Mouse (Mus musculus) intestine, embryonic 16.5 days (tissue): ENCODE measurements at regions not wholly inside any gene's neighbourhood (a gene's known extent, or its start where the extent isn't known, plus 50 kb on each side); places are given as distances from the start of the nearest gene placed in this dataset.

Experiments
- ATAC-seq: fragments of 200-750 bp; cut with Nextera tagmentation; 2 replicates; pipeline ENCODE4 v1.8.0; 2017; ENCODE audit warnings: moderate TSS enrichment, moderate library complexity
- H3K27ac ChIP-seq: fragments of 300-500 bp; sonication (generic); 2 replicates; pipeline ENCODE4 v1.5.1; 2014; ENCODE audit warnings: mild to moderate bottlenecking, low read length
- H3K27me3 ChIP-seq: fragments of 300-500 bp; sonication (generic); replicated peaks from 2 replicates; pipeline ENCODE4 v1.6.1; 2014; ENCODE audit warnings: low read length, control low read depth, mixed read lengths; ENCODE audit not compliant: control insufficient read depth, insufficient read depth
- H3K36me3 ChIP-seq: fragments of 300-500 bp; sonication (generic); 2 replicates; pipeline ENCODE4 v1.6.1; 2014; ENCODE audit warnings: low read length, control low read depth; ENCODE audit not compliant: control insufficient read depth, insufficient read depth
- H3K4me1 ChIP-seq: fragments of 300-500 bp; sonication (generic); 2 replicates; pipeline ENCODE4 v1.6.1; 2014; ENCODE audit warnings: low read length, control low read depth, mixed read lengths; ENCODE audit not compliant: control insufficient read depth, insufficient read depth
- H3K4me2 ChIP-seq: fragments of 300-500 bp; sonication (generic); 2 replicates; pipeline ENCODE4 v1.6.1; 2014; ENCODE audit warnings: low read depth, low read length, control low read depth
- H3K4me3 ChIP-seq: fragments of 300-500 bp; sonication (generic); 2 replicates; pipeline ENCODE4 v1.5.1; 2014; ENCODE audit warnings: mild to moderate bottlenecking, low read length
- H3K9ac ChIP-seq: fragments of 300-500 bp; sonication (generic); 2 replicates; pipeline ENCODE4 v1.6.1; 2014; ENCODE audit warnings: low read depth, low read length
- H3K9me3 ChIP-seq: fragments of 300-500 bp; sonication (generic); 2 replicates; pipeline ENCODE4 v1.6.1; 2016; ENCODE audit warnings: low read length, control low read depth; ENCODE audit not compliant: control insufficient read depth
- WGBS: fragments of 180-500 bp; shearing (Covaris S2); extraction: QIAGEN DNeasy Blood & Tissue Kit; methylation state at CpG from one replicate; pipeline ENCODE4 v1.1.7; 2014; 5-methylcytosine and 5-hydroxymethylcytosine counted together

DNA sequence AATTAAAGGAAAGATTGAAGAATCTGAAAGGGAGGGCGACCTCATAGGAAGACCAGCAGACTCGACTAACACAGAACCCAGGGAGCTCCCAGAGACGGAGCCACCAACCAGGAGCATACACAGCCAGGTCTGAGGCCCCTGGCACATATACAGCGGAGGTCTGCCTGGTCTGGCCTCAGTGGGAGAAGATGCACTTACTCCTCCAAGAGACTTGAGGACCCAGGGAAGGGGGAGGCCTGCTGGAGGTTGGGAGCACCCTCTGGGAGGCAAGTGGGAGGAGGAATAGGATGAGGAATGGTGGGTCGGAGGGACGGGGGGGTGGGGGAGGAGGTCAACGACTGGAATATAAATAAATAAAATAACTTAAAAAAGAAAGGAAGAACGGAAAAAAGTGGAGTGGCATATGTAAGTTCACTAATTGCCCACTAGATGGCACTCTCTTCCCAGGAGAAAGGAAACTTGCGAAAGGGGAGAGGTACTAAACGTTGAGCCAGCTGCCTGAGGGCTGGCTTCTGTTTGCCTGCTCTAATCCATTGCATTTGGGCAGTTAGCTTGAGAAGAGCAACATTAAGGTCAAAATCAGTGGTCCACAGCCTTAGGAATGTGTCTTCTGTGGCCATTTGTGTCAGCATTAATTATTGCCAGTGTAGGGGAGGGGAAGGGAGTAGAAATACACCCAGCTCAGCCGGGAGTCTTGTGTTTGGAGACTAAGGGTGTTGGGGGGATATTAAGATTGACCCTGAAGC is 55.0 kb upstream of the Fam180a start:
- Histone ChIP-seq H3K4me1 (0 out of 2 replicates have a peak, but pooled peaks cover 2% of the 10 kb centered on the region), H3K27ac (no peak overlapping the region), H3K4me3 (peak overlapping the region; percentile 27), H3K9me3 (no peaks in the 10 kb centered on the region), H3K36me3 (no peaks in the 10 kb centered on the region), H3K27me3 (no peaks in the 10 kb centered on the region), H3K4me2 (peak overlapping the region; percentile 56), H3K9ac (peak overlapping the region; percentile 52)
- 18% methylated on average over 11 of the region's 11 CpGs for WGBS
- peak; percentile 68 for ATAC-seq

DNA sequence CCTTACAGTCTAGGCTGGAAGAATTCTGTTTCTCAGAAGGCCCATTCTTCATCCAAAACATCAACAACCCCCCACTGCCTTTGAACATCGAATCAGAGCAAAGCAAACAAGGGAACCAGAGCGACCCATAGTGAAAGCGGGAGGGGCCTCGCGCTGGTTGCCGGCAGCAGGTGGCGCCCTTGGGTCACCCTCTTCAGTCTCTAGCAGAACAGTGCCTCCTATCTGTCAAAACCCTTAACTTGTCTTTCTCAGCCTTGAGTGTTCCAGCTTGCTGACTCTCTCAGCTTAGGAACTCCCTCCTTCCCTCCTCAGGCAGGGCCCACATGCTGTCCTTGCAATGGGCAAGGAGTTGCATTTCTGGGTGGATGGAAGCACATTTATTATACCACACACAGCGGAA is 53.9 kb upstream of the Fam180a start:
- H3K9ac ChIP-seq, result no peak overlapping the region
- H3K4me2 ChIP-seq, result peak overlapping the region; percentile 31; the same call in 1 of the 2 replicates
- 17% methylated on average over 8 of the region's 8 CpGs for WGBS
- no peaks in the 10 kb centered on the region for H3K9me3 ChIP-seq
- 0 out of 2 replicates have a peak, but pooled peaks cover 2% of the 10 kb centered on the region for H3K4me1 ChIP-seq
- H3K36me3 ChIP-seq, result no peaks in the 10 kb centered on the region
- no peak overlapping the region for H3K27ac ChIP-seq
- H3K4me3 ChIP-seq, result peak overlapping the region; percentile 13; the same call in 1 of the 2 replicates
- no peaks in the 10 kb centered on the region for H3K27me3 ChIP-seq
- ATAC-seq, result peak; percentile 79

DNA sequence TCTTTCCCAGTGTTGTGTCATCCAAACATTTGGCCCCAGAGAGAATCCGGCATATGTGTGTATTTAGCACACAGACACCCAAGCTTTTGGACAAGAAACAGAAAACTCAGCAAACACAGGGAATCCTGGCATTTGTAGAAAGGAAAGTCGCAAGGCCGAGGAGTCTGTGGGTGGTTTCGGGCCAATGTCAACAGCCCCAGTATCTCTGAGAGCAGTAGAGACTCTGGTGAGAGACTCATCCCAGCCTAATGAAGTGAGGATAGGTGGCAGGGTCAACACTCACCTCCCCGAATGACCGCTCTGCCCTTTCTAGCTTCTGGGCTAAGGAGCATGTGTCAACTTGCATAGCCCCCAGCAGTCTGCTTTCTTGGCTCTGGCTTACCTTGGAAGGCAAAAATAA is 52.9 kb upstream of the Fam180a start:
- Histone ChIP-seq H3K4me1 (0 out of 2 replicates have a peak, but pooled peaks cover 2% of the 10 kb centered on the region), H3K4me3 (no peak overlapping the region), H3K36me3 (no peaks in the 10 kb centered on the region), H3K27me3 (no peaks in the 10 kb centered on the region), H3K9ac (no peak overlapping the region), H3K27ac (no peak overlapping the region), H3K4me2 (no peak overlapping the region), H3K9me3 (no peaks in the 10 kb centered on the region)
- no peak for ATAC-seq
- WGBS, result 87% methylated on average over 6 of the region's 6 CpGs

- 0 out of 2 replicates have a peak, but pooled peaks cover 2% of the 10 kb centered on the region for H3K4me1 ChIP-seq
- no peak for ATAC-seq
- no peak overlapping the region for H3K9ac ChIP-seq
- H3K4me3 ChIP-seq, result no peak overlapping the region
- no peak overlapping the region for H3K27ac ChIP-seq
- H3K36me3 ChIP-seq, result no peaks in the 10 kb centered on the region
- H3K4me2 ChIP-seq, result no peak overlapping the region
- 88% methylated on average over 3 of the region's 3 CpGs for WGBS
- no peaks in the 10 kb centered on the region for H3K27me3 ChIP-seq
- H3K9me3 ChIP-seq, result no peaks in the 10 kb centered on the region
These were observed 51.6 kb upstream of the Fam180a start for GRCm38 (mm10) chr6:35377535-35377934.

GRCm38 (mm10) chr6:35376526-35376925 is 50.6 kb upstream of the Fam180a start:
- no peak overlapping the region for H3K27ac ChIP-seq
- H3K36me3 ChIP-seq, result no peaks in the 10 kb centered on the region
- no peaks in the 10 kb centered on the region for H3K27me3 ChIP-seq
- no peak overlapping the region for H3K4me3 ChIP-seq
- no peaks in the 10 kb centered on the region for H3K9me3 ChIP-seq
- H3K4me2 ChIP-seq, result no peak overlapping the region
- H3K4me1 ChIP-seq, result 0 out of 2 replicates have a peak, but pooled peaks cover 2% of the 10 kb centered on the region
- 81% methylated on average over 9 of the region's 9 CpGs for WGBS
- ATAC-seq, result no peak
- H3K9ac ChIP-seq, result no peak overlapping the region
